Mouse (Mus musculus) brown adipose tissue, adult 24 weeks (tissue): ENCODE measurements around the gene Atp6ap1. TPM values are rescaled to one million over a fixed set of nuclear protein-coding genes. Genes with fewer than 3 reads are reported as not detected.

Experiments
- polyA plus RNA-seq: library from polyadenylated mRNA; stranded (reverse); fragments of >200 nt; gene quantifications from 2 replicates; pipeline ENCODE4 v1.2.4, GENCODE M21; 2012; ENCODE audit not compliant: missing spikeins, insufficient read depth, insufficient read length

Atp6ap1 gene
- polyA plus RNA-seq, 1 experiment, result 85.2 TPM

Other genes starting within 250 kb of the Atp6ap1 start
- not detected in 2 replicates for gene Opn1mw, start 169.6 kb upstream of the Atp6ap1 start, polyA plus RNA-seq
- 9.8 and 10.8 TPM in 2 replicates for gene Mecp2, start 161.7 kb upstream of the Atp6ap1 start, polyA plus RNA-seq
- gene Tex28, start 129.3 kb upstream of the Atp6ap1 start, polyA plus RNA-seq, result not detected in 2 replicates
- gene Tktl1, start 119.8 kb upstream of the Atp6ap1 start, polyA plus RNA-seq, result not detected in 2 replicates
- 24.7 and 28.9 TPM in 2 replicates for gene Flna, start 47.3 kb upstream of the Atp6ap1 start, polyA plus RNA-seq
- 18.7 and 31.6 TPM in 2 replicates for gene Emd, start 42.4 kb upstream of the Atp6ap1 start, polyA plus RNA-seq
- gene Rpl10, start 26.3 kb upstream of the Atp6ap1 start, polyA plus RNA-seq, result 13.0 and 69.4 TPM in 2 replicates
- gene Taz, start 15.2 kb upstream of the Atp6ap1 start, polyA plus RNA-seq, result 45.1 and 49.6 TPM in 2 replicates
- gene Dnase1l1, start 14.8 kb upstream of the Atp6ap1 start, polyA plus RNA-seq, result 9.9 and 11.9 TPM in 2 replicates
- gene Gdi1, start 7.9 kb downstream of the Atp6ap1 start, polyA plus RNA-seq, result 62.2 and 64.9 TPM in 2 replicates
- gene Fam50a, start 15.9 kb downstream of the Atp6ap1 start, polyA plus RNA-seq, result 31.9 and 34.9 TPM in 2 replicates
- gene Plxna3, start 32.0 kb downstream of the Atp6ap1 start, polyA plus RNA-seq, result 0.75 and 1.5 TPM in 2 replicates
- 85.5 and 92.6 TPM in 2 replicates for gene Lage3, start 56.5 kb downstream of the Atp6ap1 start, polyA plus RNA-seq
- gene Ubl4a, start 76.1 kb downstream of the Atp6ap1 start, polyA plus RNA-seq, result 48.6 and 54.3 TPM in 2 replicates
- gene Slc10a3, start 76.3 kb downstream of the Atp6ap1 start, polyA plus RNA-seq, result 6.3 and 7.3 TPM in 2 replicates
- gene Fam3a, start 96.2 kb downstream of the Atp6ap1 start, polyA plus RNA-seq, result 17.3 and 20.5 TPM in 2 replicates
- gene Ikbkg, start 96.2 kb downstream of the Atp6ap1 start, polyA plus RNA-seq, result 17.2 and 19.9 TPM in 2 replicates
- 221 and 233 TPM in 2 replicates for gene G6pdx, start 132.1 kb downstream of the Atp6ap1 start, polyA plus RNA-seq
- gene Gm6880, start 184.3 kb downstream of the Atp6ap1 start, polyA plus RNA-seq, result not detected in 2 replicates